16 mouse cellular contexts compared by ENCODE assay signal in genomic region chr4:119682596-119682995, GRCm38 (mm10). TPM values are rescaled to one million over a fixed set of nuclear protein-coding genes. Genes with fewer than 3 reads are reported as not detected.
DNase-seq lines count a peak whose midpoint lies in the region; ATAC-seq lines count a peak whose summit lies in the region.
"Had no signal": no experiment of that assay in that cellular context is flagged by ENCODE, and none has a peak within 500 bp of the region (broad histone marks: within the 10 kb centered on the region; RNA-seq: fewer than 3 reads in every experiment).

No protein-coding gene starts in this region.

- no peak overlapping the region for H3K4me2 ChIP-seq in liver, embryonic 11.5 days
- H3K4me2 ChIP-seq: heart, embryonic 11.5 days; lung, embryonic 15.5 days had no signal

- ATAC-seq in liver, embryonic 11.5 days (replicated peaks; ENCODE audit: low FRiP score): no peak
- ATAC-seq: intestine, embryonic 16.5 days had no signal

- no peak overlapping the region for H3K27ac ChIP-seq in liver, embryonic 11.5 days (ENCODE audit: low read depth, low read length)
- H3K27ac ChIP-seq: lung, embryonic 15.5 days had no signal

- H3K9me3 ChIP-seq in liver, embryonic 11.5 days (ENCODE audit: control insufficient read depth, low read length): no peaks in the 10 kb centered on the region
- H3K9me3 ChIP-seq: lung, embryonic 15.5 days had no signal

- no peak overlapping the region for H3K9ac ChIP-seq in liver, embryonic 11.5 days (ENCODE audit: low read depth, low read length)
- H3K9ac ChIP-seq: lung, embryonic 15.5 days had no signal

- DNase-seq in gastrocnemius, postnatal 14 days: peak; percentile 21
- DNase-seq in gastrocnemius, postnatal 25 days: no peak
- DNase-seq in 416B (ENCODE audit: low read depth) (peak; percentile 5), R1 (ENCODE audit: low read depth, low spot score) (peak; percentile 60)
- DNase-seq in mesoderm, embryonic 11.5 days (ENCODE audit: low read depth, low spot score): peak; percentile 54
- DNase-seq in liver, embryonic 11.5 days (ENCODE audit: low spot score): no peak
- no peak for DNase-seq in thymus, postnatal 36 days
- DNase-seq: adrenal gland, adult 2 months; cerebellum, adult 18-20 months; thymus, adult 2 months had no signal

- H3K27me3 ChIP-seq in liver, embryonic 11.5 days (replicated peaks; ENCODE audit: control insufficient read depth, insufficient read depth, low read length): no peaks in the 10 kb centered on the region
- H3K27me3 ChIP-seq: CH12.LX; lung, embryonic 15.5 days had no signal

- intact Hi-C loops in gastrocnemius, postnatal 14 days (cut with DNase I; ENCODE audit: low total_unique reads): no loop called here

- H3K4me1 ChIP-seq in liver, embryonic 11.5 days (replicated peaks; ENCODE audit: control insufficient read depth, insufficient read depth, low read length): no peaks in the 10 kb centered on the region
- H3K4me1 ChIP-seq: lung, embryonic 15.5 days had no signal

- 44% methylated on average over 5 of the region's 5 CpGs for WGBS in liver, embryonic 11.5 days

- no peak overlapping the region for H3K4me3 ChIP-seq in liver, embryonic 11.5 days (ENCODE audit: low read depth, low read length)
- H3K4me3 ChIP-seq: lung, embryonic 15.5 days; myocyte had no signal

- H3K36me3 ChIP-seq in liver, embryonic 11.5 days (ENCODE audit: control insufficient read depth, insufficient read depth, low read length): no peaks in the 10 kb centered on the region
- H3K36me3 ChIP-seq: lung, embryonic 15.5 days had no signal

RNA-seq across cellular contexts. Expression of gene Guca2b, which starts 23.8 kb away (rescaled TPM):
- total RNA-seq in gastrocnemius, postnatal 14 days (2021): not detected
- total RNA-seq in gastrocnemius, postnatal 25 days (2021): not detected
- polyA plus RNA-seq in liver, embryonic 11.5 days (2014; fragmentation: Nextera tagmentation; extraction: Ambion mirVana): 0.40 TPM in 1 of 2 replicates, not detected in the other
- total RNA-seq: adrenal gland, adult 2 months; left cerebral cortex, postnatal 36 days had no signal
- polyA plus RNA-seq: adrenal gland, adult 2 months; heart, embryonic 11.5 days; lung, embryonic 15.5 days; myocyte had no signal

RNA-seq across cellular contexts. Expression of gene Guca2a, which starts 45.1 kb away (rescaled TPM):
- total RNA-seq in gastrocnemius, postnatal 14 days (2021): not detected
- total RNA-seq in gastrocnemius, postnatal 25 days (2021): not detected
- 0.62 TPM in 1 of 2 replicates, not detected in the other for polyA plus RNA-seq in liver, embryonic 11.5 days (2014; fragmentation: Nextera tagmentation; extraction: Ambion mirVana)
- total RNA-seq: adrenal gland, adult 2 months; CH12.LX; left cerebral cortex, postnatal 36 days had no signal
- polyA plus RNA-seq: adrenal gland, adult 2 months; heart, embryonic 11.5 days; lung, embryonic 15.5 days; myocyte had no signal

RNA-seq across cellular contexts. Expression of gene Hivep3, which starts 51.0 kb away (rescaled TPM):
- total RNA-seq in gastrocnemius, postnatal 14 days (2021): 1 to 10 TPM; 2.9 to 3.0 TPM
- 1 to 10 TPM; 2.4 TPM for total RNA-seq in gastrocnemius, postnatal 25 days (2021)
- polyA plus RNA-seq in liver, embryonic 11.5 days (2014; fragmentation: Nextera tagmentation; extraction: Ambion mirVana): 2.7 and 2.9 TPM in 2 replicates

Comparison
In these comparisons a context has a peak if more than half of its experiments do, and no peak if none do; other contexts are left out.
1. DNase-seq: peak in gastrocnemius, postnatal 14 days (single experiment), 416B (single experiment), R1 (single experiment) and mesoderm, embryonic 11.5 days (single experiment); none in gastrocnemius, postnatal 25 days (single experiment), liver, embryonic 11.5 days (single experiment) and thymus, postnatal 36 days (0 of 2).